Mouse (Mus musculus) central nervous system, embryonic 11.5 days (tissue): ENCODE measurements around the gene Mnd1. TPM values are rescaled to one million over a fixed set of nuclear protein-coding genes. Genes with fewer than 3 reads are reported as not detected.

Experiments used
- polyA plus RNA-seq: library from polyadenylated mRNA; depleted of rRNA; stranded (reverse); fragments of >200 nt; gene quantifications from 2 replicates; pipeline ENCODE4 v1.2.3, GENCODE M21; 2012; rRNA removed

Gene Mnd1
- polyA plus RNA-seq, result 9.0 and 12.2 TPM in 2 replicates

DNA sequence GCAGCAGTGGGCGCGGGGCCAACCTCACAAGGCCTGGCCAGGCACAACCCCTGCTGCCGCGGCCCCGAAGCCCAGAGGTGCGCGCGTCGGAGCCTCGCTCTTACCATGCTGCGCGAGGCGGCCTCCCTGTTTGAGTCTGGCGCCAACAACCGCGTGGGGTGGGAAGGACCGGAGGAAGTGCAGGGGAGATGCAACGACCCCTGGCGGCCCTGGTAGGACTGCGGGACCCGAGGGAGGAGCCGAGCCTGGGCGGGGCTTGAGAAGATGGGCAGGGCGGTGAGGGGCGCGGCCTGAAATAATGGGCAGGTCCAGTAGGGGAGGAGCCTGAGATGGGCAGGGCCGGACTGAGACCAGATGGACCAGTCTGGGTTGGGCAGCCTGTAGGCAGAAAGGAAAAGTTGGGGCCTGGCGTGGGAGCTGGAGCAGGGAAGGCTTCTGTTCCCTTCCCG is at the start of gene Mnd1:
Gene Mnd1, minus strand, starts transcription at position 229 of the 449 bp plus-strand sequence.

DNA sequence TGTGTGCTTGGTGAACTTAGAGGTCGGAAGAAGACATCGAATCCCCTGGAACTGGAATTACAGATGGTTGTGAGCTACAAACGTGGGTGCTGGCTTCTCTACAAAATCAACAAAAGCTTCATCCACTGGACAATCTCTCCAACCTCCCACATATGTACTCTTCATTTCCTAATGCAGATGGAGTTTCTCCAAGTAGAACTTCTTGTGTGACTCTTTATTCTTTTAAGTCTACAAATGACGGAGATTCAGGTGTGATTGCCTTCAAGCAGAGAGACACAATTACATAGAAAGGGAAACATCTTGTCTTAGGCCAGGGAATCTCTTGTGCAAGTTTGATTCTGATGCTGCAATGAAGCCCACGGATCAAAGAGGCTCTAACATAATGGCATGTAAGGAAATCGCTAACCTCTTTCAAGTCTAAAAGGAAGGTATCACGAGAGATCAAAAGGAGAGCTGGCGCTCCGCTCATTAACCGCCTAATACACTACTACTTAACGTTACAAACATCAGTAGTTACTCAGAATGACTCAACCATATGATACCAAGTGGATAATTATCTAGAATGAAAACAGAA is 18.1 kb upstream of the Mnd1 start, which contains the start of gene Gm6525:
Gene Gm6525, plus strand, starts transcription at position 524 of the 574 bp plus-strand sequence.

DNA sequence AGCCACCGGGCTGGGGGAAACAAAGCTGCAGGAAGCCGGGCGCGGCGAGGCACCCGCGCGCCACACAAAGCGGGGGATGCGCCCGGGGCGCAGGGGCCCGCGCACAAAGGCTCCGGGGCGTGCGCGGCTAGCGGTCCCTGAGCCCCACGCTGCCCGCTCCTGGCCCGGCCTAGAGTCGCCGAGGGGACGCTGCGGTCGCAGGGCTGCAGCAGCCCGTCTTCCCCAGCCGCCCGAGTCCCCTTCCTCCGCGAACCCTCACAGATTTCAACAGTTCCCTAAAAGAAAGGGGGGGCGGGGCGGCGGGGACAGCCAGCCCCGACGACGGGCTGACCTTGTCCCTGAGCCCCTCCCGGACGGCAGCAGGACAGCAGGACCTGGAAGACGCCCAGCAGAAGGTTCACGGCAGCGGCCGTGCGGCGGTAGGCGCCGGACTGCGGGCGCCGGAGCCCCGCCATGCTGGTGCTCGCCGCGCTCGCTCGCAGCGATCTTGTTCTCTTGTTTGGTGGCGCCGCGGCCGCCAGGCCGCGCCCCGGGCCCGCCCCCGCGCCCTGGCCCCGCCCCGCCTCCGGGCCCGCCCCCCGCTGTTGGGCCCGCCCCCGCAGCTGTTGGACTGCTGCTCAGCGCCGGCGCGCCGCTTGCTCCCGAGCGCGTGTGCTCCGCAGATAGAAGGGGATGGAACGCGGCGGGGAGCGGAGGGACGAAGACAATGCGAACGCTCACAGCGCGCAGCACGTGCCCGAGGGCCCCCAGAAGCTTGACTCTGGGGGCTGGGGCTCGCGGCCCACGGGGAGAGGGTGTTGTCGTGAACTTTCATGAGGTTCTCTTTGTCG is 115.7 kb downstream of the Mnd1 start, which contains the start of gene Tmem131l:
Gene Tmem131l, minus strand, starts transcription at position 530 of the 830 bp plus-strand sequence.

Other genes with a start within 250 kb of the Mnd1 start
- gene Tmem131l, start 115.6 kb downstream of the Mnd1 start, polyA plus RNA-seq, result 74.2 and 90.9 TPM in 2 replicates
- gene Gm6525, start 18.3 kb upstream of the Mnd1 start, polyA plus RNA-seq, result 0.20 and 0.21 TPM in 2 replicates
- 51.2 and 75.6 TPM in 2 replicates for gene Trim2, start 151.1 kb upstream of the Mnd1 start, polyA plus RNA-seq